Mouse (Mus musculus) neural tube, embryonic 14.5 days (tissue): ENCODE results near the gene Nsd2. TPM values are rescaled to one million over a fixed set of nuclear protein-coding genes. Genes with fewer than 3 reads are reported as not detected.
"Not testable (repeated sequence)": the region's sequence is repeated elsewhere in the genome, so short reads cannot be mapped to it uniquely, and the experiment has no call there.

ENCODE experiments used
- ATAC-seq: fragments of 200-750 bp; cut with Nextera tagmentation; 2 replicates; pipeline ENCODE4 v1.8.0; 2017; ENCODE audit warnings: low read depth, mild to moderate bottlenecking, moderate TSS enrichment, moderate library complexity
- H3K27ac ChIP-seq: fragments of 300-500 bp; sonication (generic); 2 replicates; pipeline ENCODE4 v1.5.1; 2014; ENCODE audit warnings: low read depth, mild to moderate bottlenecking, control low read depth, low read length, moderate library complexity, mixed read lengths
- H3K27me3 ChIP-seq: fragments of 300-500 bp; sonication (generic); 2 replicates; pipeline ENCODE4 v1.6.1; 2014; ENCODE audit warnings: low read length; ENCODE audit not compliant: control insufficient read depth, insufficient read depth
- H3K36me3 ChIP-seq: fragments of 300-500 bp; sonication (generic); 2 replicates; pipeline ENCODE4 v1.6.1; 2014; ENCODE audit warnings: low read length, mixed read lengths; ENCODE audit not compliant: control insufficient read depth, insufficient read depth
- H3K4me1 ChIP-seq: fragments of 300-500 bp; sonication (generic); 2 replicates; pipeline ENCODE4 v1.6.1; 2014; ENCODE audit warnings: low read length; ENCODE audit not compliant: control insufficient read depth, insufficient read depth
- H3K4me2 ChIP-seq: fragments of 300-500 bp; sonication (generic); 2 replicates; pipeline ENCODE4 v1.6.1; 2014; ENCODE audit warnings: mild to moderate bottlenecking, low read depth, low read length, control low read depth
- H3K4me3 ChIP-seq: fragments of 300-500 bp; sonication (generic); 2 replicates; pipeline ENCODE4 v1.5.1; 2014; ENCODE audit warnings: low read depth, low read length, control low read depth, mixed read lengths
- H3K9ac ChIP-seq: fragments of 300-500 bp; sonication (generic); replicated peaks from 2 replicates; pipeline ENCODE4 v1.6.1; 2014; ENCODE audit warnings: low read depth, mild to moderate bottlenecking, control low read depth, low read length, mixed read lengths
- H3K9me3 ChIP-seq: fragments of 300-500 bp; sonication (generic); 2 replicates; pipeline ENCODE4 v1.6.1; 2016; ENCODE audit warnings: low read length; ENCODE audit not compliant: control insufficient read depth
- WGBS: fragments of 180-500 bp; shearing (Covaris S2); extraction: QIAGEN DNeasy Blood & Tissue Kit; methylation state at CpG from one replicate; pipeline ENCODE4 v1.1.7; 2014; 5-methylcytosine and 5-hydroxymethylcytosine counted together
- polyA plus RNA-seq: library from polyadenylated mRNA; unstranded; fragments of >200 nt; fragmentation: Nextera tagmentation; extraction: Ambion mirVana; gene quantifications from 2 replicates; pipeline ENCODE4 v1.2.1, GENCODE M21; 2014

The Nsd2 gene
- polyA plus RNA-seq, 1 experiment from 2014 or later = 109 TPM

GRCm38 (mm10) chr5:33903176-33903575 lies 82.7 kb downstream of the Nsd2 start:
- Histone ChIP-seq H3K27ac (no peak overlapping the region), H3K27me3 (no peaks in the 10 kb centered on the region), H3K4me1 (no peaks in the 10 kb centered on the region), H3K4me3 (no peak overlapping the region), H3K9ac (no peak overlapping the region), H3K9me3 (no peaks in the 10 kb centered on the region), H3K36me3 (peaks cover 34% of the 10 kb centered on the region), H3K4me2 (no peak overlapping the region)
- ATAC-seq = no peak
- WGBS = 89% methylated on average over 9 of the region's 9 CpGs

- ATAC-seq, H3K27me3 ChIP-seq, H3K9ac ChIP-seq, H3K9me3 ChIP-seq, H3K4me1 ChIP-seq, H3K4me3 ChIP-seq, H3K4me2 ChIP-seq, H3K27ac ChIP-seq: not testable (repeated sequence)
- H3K36me3 ChIP-seq = peaks cover 25% of the 10 kb centered on the region
These were observed 94.5 kb downstream of the Nsd2 start for GRCm38 (mm10) chr5:33915031-33915430.

- not testable (repeated sequence) for ATAC-seq, H3K4me1 ChIP-seq, H3K27me3 ChIP-seq, H3K4me2 ChIP-seq, H3K4me3 ChIP-seq, H3K9ac ChIP-seq, H3K27ac ChIP-seq, H3K9me3 ChIP-seq
- H3K36me3 ChIP-seq = peaks cover 37% of the 10 kb centered on the region
- WGBS = 97% methylated on average over 2 of the region's 2 CpGs
These were observed 96.1 kb downstream of the Nsd2 start for GRCm38 (mm10) chr5:33916616-33917015.

- Histone ChIP-seq H3K4me3 (no peak overlapping the region), H3K9me3 (no peaks in the 10 kb centered on the region), H3K27ac (no peak overlapping the region), H3K36me3 (peaks cover 33% of the 10 kb centered on the region), H3K4me1 (no peaks in the 10 kb centered on the region), H3K9ac (no peak overlapping the region), H3K27me3 (no peaks in the 10 kb centered on the region), H3K4me2 (no peak overlapping the region)
- ATAC-seq = no peak
- WGBS = 98% methylated on average over 1 of the region's 1 CpGs
These were observed 98.9 kb downstream of the Nsd2 start for GRCm38 (mm10) chr5:33919466-33919865.

- Histone ChIP-seq H3K9me3 (no peaks in the 10 kb centered on the region), H3K4me1 (no peaks in the 10 kb centered on the region), H3K4me3 (no peak overlapping the region), H3K9ac (no peak overlapping the region), H3K27ac (no peak overlapping the region), H3K36me3 (peaks cover 33% of the 10 kb centered on the region), H3K27me3 (no peaks in the 10 kb centered on the region), H3K4me2 (no peak overlapping the region)
- 96% methylated on average over 2 of the region's 2 CpGs for WGBS
- ATAC-seq = no peak
These were observed 99.5 kb downstream of the Nsd2 start for GRCm38 (mm10) chr5:33920037-33920436.

GRCm38 (mm10) chr5:33920924-33921323 lies 100.4 kb downstream of the Nsd2 start:
- no peaks in the 10 kb centered on the region for H3K27me3 ChIP-seq
- peaks cover 30% of the 10 kb centered on the region for H3K36me3 ChIP-seq
- no peaks in the 10 kb centered on the region for H3K4me1 ChIP-seq
- H3K9ac ChIP-seq = no peak overlapping the region
- no peak overlapping the region for H3K27ac ChIP-seq
- no peak overlapping the region for H3K4me2 ChIP-seq
- H3K9me3 ChIP-seq = no peaks in the 10 kb centered on the region
- ATAC-seq = no peak
- 86% methylated on average over 4 of the region's 4 CpGs for WGBS
- no peak overlapping the region for H3K4me3 ChIP-seq

GRCm38 (mm10) chr5:33921486-33922235 lies 101.1 kb downstream of the Nsd2 start:
- Histone ChIP-seq H3K4me3 (no peak overlapping the region), H3K4me2 (no peak overlapping the region), H3K9me3 (no peaks in the 10 kb centered on the region), H3K27me3 (no peaks in the 10 kb centered on the region), H3K27ac (no peak overlapping the region), H3K4me1 (no peaks in the 10 kb centered on the region), H3K36me3 (peaks cover 30% of the 10 kb centered on the region), H3K9ac (no peak overlapping the region)
- WGBS = 89% methylated on average over 7 of the region's 7 CpGs
- ATAC-seq = no peak

GRCm38 (mm10) chr5:33922566-33922965 lies 102.0 kb downstream of the Nsd2 start:
- no peaks in the 10 kb centered on the region for H3K4me1 ChIP-seq
- H3K27ac ChIP-seq = no peak overlapping the region
- H3K4me2 ChIP-seq = no peak overlapping the region
- no peak overlapping the region for H3K4me3 ChIP-seq
- 31% methylated on average over 2 of the region's 2 CpGs for WGBS
- no peaks in the 10 kb centered on the region for H3K27me3 ChIP-seq
- no peaks in the 10 kb centered on the region for H3K9me3 ChIP-seq
- H3K36me3 ChIP-seq = peaks cover 30% of the 10 kb centered on the region
- no peak for ATAC-seq
- H3K9ac ChIP-seq = no peak overlapping the region

- Histone ChIP-seq H3K4me1 (no peaks in the 10 kb centered on the region), H3K4me2 (no peak overlapping the region), H3K9ac (no peak overlapping the region), H3K4me3 (no peak overlapping the region), H3K9me3 (no peaks in the 10 kb centered on the region), H3K36me3 (peaks cover 7% of the 10 kb centered on the region; the same call in 1 of the 2 replicates), H3K27ac (no peak overlapping the region), H3K27me3 (no peaks in the 10 kb centered on the region)
- ATAC-seq = no peak
These were observed 105.6 kb downstream of the Nsd2 start for GRCm38 (mm10) chr5:33926170-33926569.
